Mouse (Mus musculus): ENCODE results near the gene Phc1. TPM values are rescaled to one million over a fixed set of nuclear protein-coding genes. Genes with fewer than 3 reads are reported as not detected.

The Phc1 gene
- polyA plus RNA-seq, 1 experiment from 2014 or later, result 15.4 TPM

GRCm38 (mm10) chr6:122293796-122294195, 46.6 kb downstream of the Phc1 start:
- Histone ChIP-seq H3K36me3 (ENCODE audit: control insufficient read depth, insufficient read depth, low read length) (no peaks in the 10 kb centered on the region), H3K4me3 (ENCODE audit: low read length) (no peak overlapping the region), H3K4me2 (ENCODE audit: low read depth, low read length) (no peak overlapping the region), H3K9ac (ENCODE audit: low read length) (no peak overlapping the region), H3K27me3 (ENCODE audit: control insufficient read depth, insufficient read depth, low read depth, low read length) (no peaks in the 10 kb centered on the region), H3K9me3 (ENCODE audit: control insufficient read depth, low read length) (no peaks in the 10 kb centered on the region), H3K27ac (ENCODE audit: low read length) (no peak overlapping the region), H3K4me1 (replicated peaks; ENCODE audit: control insufficient read depth, insufficient read depth, low read length) (peaks cover 5% of the 10 kb centered on the region; the same call in 1 of the 2 replicates)
- no peak for ATAC-seq (ENCODE audit: low read depth)
- 81% methylated on average over 9 of the region's 9 CpGs for WGBS

- H3K9me3 ChIP-seq (ENCODE audit: control insufficient read depth, low read length), result no peaks in the 10 kb centered on the region
- H3K27ac ChIP-seq (ENCODE audit: low read length), result no peak overlapping the region
- 85% methylated on average over 8 of the region's 8 CpGs for WGBS
- no peak overlapping the region for H3K4me2 ChIP-seq (ENCODE audit: low read depth, low read length)
- peaks cover 5% of the 10 kb centered on the region; the same call in 1 of the 2 replicates for H3K4me1 ChIP-seq (replicated peaks; ENCODE audit: control insufficient read depth, insufficient read depth, low read length)
- no peak for ATAC-seq (ENCODE audit: low read depth)
- H3K9ac ChIP-seq (ENCODE audit: low read length), result no peak overlapping the region
- no peaks in the 10 kb centered on the region for H3K36me3 ChIP-seq (ENCODE audit: control insufficient read depth, insufficient read depth, low read length)
- H3K27me3 ChIP-seq (ENCODE audit: control insufficient read depth, insufficient read depth, low read depth, low read length), result no peaks in the 10 kb centered on the region
- H3K4me3 ChIP-seq (ENCODE audit: low read length), result no peak overlapping the region
These were observed 47.2 kb downstream of the Phc1 start for GRCm38 (mm10) chr6:122293121-122293520.

GRCm38 (mm10) chr6:122292184-122292583, 48.2 kb downstream of the Phc1 start:
- Histone ChIP-seq H3K9me3 (ENCODE audit: control insufficient read depth, low read length) (no peaks in the 10 kb centered on the region), H3K27ac (ENCODE audit: low read length) (no peak overlapping the region), H3K9ac (ENCODE audit: low read length) (no peak overlapping the region), H3K4me2 (ENCODE audit: low read depth, low read length) (no peak overlapping the region), H3K27me3 (ENCODE audit: control insufficient read depth, insufficient read depth, low read depth, low read length) (no peaks in the 10 kb centered on the region), H3K4me1 (replicated peaks; ENCODE audit: control insufficient read depth, insufficient read depth, low read length) (peaks cover 5% of the 10 kb centered on the region; the same call in 1 of the 2 replicates), H3K4me3 (ENCODE audit: low read length) (no peak overlapping the region), H3K36me3 (ENCODE audit: control insufficient read depth, insufficient read depth, low read length) (no peaks in the 10 kb centered on the region)
- 45% methylated on average over 2 of the region's 2 CpGs for WGBS
- ATAC-seq (ENCODE audit: low read depth), result no peak

- Histone ChIP-seq H3K9ac (ENCODE audit: low read length) (no peak overlapping the region), H3K4me2 (ENCODE audit: low read depth, low read length) (no peak overlapping the region), H3K4me3 (ENCODE audit: low read length) (no peak overlapping the region), H3K36me3 (ENCODE audit: control insufficient read depth, insufficient read depth, low read length) (no peaks in the 10 kb centered on the region), H3K4me1 (replicated peaks; ENCODE audit: control insufficient read depth, insufficient read depth, low read length) (0 out of 2 replicates have a peak, but pooled peaks cover 2% of the 10 kb centered on the region), H3K27ac (ENCODE audit: low read length) (no peak overlapping the region), H3K9me3 (ENCODE audit: control insufficient read depth, low read length) (no peaks in the 10 kb centered on the region), H3K27me3 (ENCODE audit: control insufficient read depth, insufficient read depth, low read depth, low read length) (no peaks in the 10 kb centered on the region)
- WGBS, result 62% methylated on average over 3 of the region's 3 CpGs
- ATAC-seq (ENCODE audit: low read depth), result no peak
These were observed 48.6 kb downstream of the Phc1 start for GRCm38 (mm10) chr6:122291735-122292134.

GRCm38 (mm10) chr6:122291264-122291663, 49.1 kb downstream of the Phc1 start:
- Histone ChIP-seq H3K4me1 (replicated peaks; ENCODE audit: control insufficient read depth, insufficient read depth, low read length) (0 out of 2 replicates have a peak, but pooled peaks cover 2% of the 10 kb centered on the region), H3K36me3 (ENCODE audit: control insufficient read depth, insufficient read depth, low read length) (no peaks in the 10 kb centered on the region), H3K9me3 (ENCODE audit: control insufficient read depth, low read length) (no peaks in the 10 kb centered on the region), H3K4me3 (ENCODE audit: low read length) (no peak overlapping the region), H3K4me2 (ENCODE audit: low read depth, low read length) (no peak overlapping the region), H3K9ac (ENCODE audit: low read length) (no peak overlapping the region), H3K27ac (ENCODE audit: low read length) (no peak overlapping the region), H3K27me3 (ENCODE audit: control insufficient read depth, insufficient read depth, low read depth, low read length) (no peaks in the 10 kb centered on the region)
- no peak for ATAC-seq (ENCODE audit: low read depth)
- 81% methylated on average over 2 of the region's 2 CpGs for WGBS

- no peaks in the 10 kb centered on the region for H3K9me3 ChIP-seq (ENCODE audit: control insufficient read depth, low read length)
- H3K36me3 ChIP-seq (ENCODE audit: control insufficient read depth, insufficient read depth, low read length), result no peaks in the 10 kb centered on the region
- no peak overlapping the region for H3K4me3 ChIP-seq (ENCODE audit: low read length)
- no peaks in the 10 kb centered on the region for H3K27me3 ChIP-seq (ENCODE audit: control insufficient read depth, insufficient read depth, low read depth, low read length)
- H3K4me2 ChIP-seq (ENCODE audit: low read depth, low read length), result no peak overlapping the region
- H3K9ac ChIP-seq (ENCODE audit: low read length), result no peak overlapping the region
- H3K4me1 ChIP-seq (replicated peaks; ENCODE audit: control insufficient read depth, insufficient read depth, low read length), result 0 out of 2 replicates have a peak, but pooled peaks cover 2% of the 10 kb centered on the region
- no peak overlapping the region for H3K27ac ChIP-seq (ENCODE audit: low read length)
- WGBS, result 27% methylated on average over 3 of the region's 3 CpGs
- no peak for ATAC-seq (ENCODE audit: low read depth)
These were observed 50.1 kb downstream of the Phc1 start for GRCm38 (mm10) chr6:122290253-122290652.

- Histone ChIP-seq H3K9me3 (ENCODE audit: control insufficient read depth, low read length) (no peaks in the 10 kb centered on the region), H3K27me3 (ENCODE audit: control insufficient read depth, insufficient read depth, low read depth, low read length) (no peaks in the 10 kb centered on the region), H3K36me3 (ENCODE audit: control insufficient read depth, insufficient read depth, low read length) (no peaks in the 10 kb centered on the region), H3K4me1 (replicated peaks; ENCODE audit: control insufficient read depth, insufficient read depth, low read length) (0 out of 2 replicates have a peak, but pooled peaks cover 2% of the 10 kb centered on the region), H3K4me3 (ENCODE audit: low read length) (no peak overlapping the region), H3K9ac (ENCODE audit: low read length) (no peak overlapping the region), H3K4me2 (ENCODE audit: low read depth, low read length) (no peak overlapping the region), H3K27ac (ENCODE audit: low read length) (no peak overlapping the region)
- no peak for ATAC-seq (ENCODE audit: low read depth)
- 74% methylated on average over 1 of the region's 1 CpGs for WGBS
These were observed 51.0 kb downstream of the Phc1 start for GRCm38 (mm10) chr6:122289313-122289712.

GRCm38 (mm10) chr6:122288263-122288662, 52.1 kb downstream of the Phc1 start:
- Histone ChIP-seq H3K27ac (ENCODE audit: low read length) (no peak overlapping the region), H3K9me3 (ENCODE audit: control insufficient read depth, low read length) (no peaks in the 10 kb centered on the region), H3K4me3 (ENCODE audit: low read length) (no peak overlapping the region), H3K36me3 (ENCODE audit: control insufficient read depth, insufficient read depth, low read length) (no peaks in the 10 kb centered on the region), H3K9ac (ENCODE audit: low read length) (no peak overlapping the region), H3K27me3 (ENCODE audit: control insufficient read depth, insufficient read depth, low read depth, low read length) (no peaks in the 10 kb centered on the region), H3K4me2 (ENCODE audit: low read depth, low read length) (no peak overlapping the region), H3K4me1 (replicated peaks; ENCODE audit: control insufficient read depth, insufficient read depth, low read length) (0 out of 2 replicates have a peak, but pooled peaks cover 2% of the 10 kb centered on the region)
- no peak for ATAC-seq (ENCODE audit: low read depth)
- 32% methylated on average over 1 of the region's 1 CpGs for WGBS

- 35% methylated on average over 1 of the region's 1 CpGs for WGBS
- no peak for ATAC-seq (ENCODE audit: low read depth)
- no peak overlapping the region for H3K4me3 ChIP-seq (ENCODE audit: low read length)
These were observed 55.5 kb downstream of the Phc1 start for GRCm38 (mm10) chr6:122284823-122285222.

GRCm38 (mm10) chr6:122284304-122284703, 56.1 kb downstream of the Phc1 start:
- Histone ChIP-seq H3K27me3 (ENCODE audit: control insufficient read depth, insufficient read depth, low read depth, low read length) (no peaks in the 10 kb centered on the region), H3K4me2 (ENCODE audit: low read depth, low read length) (no peak overlapping the region), H3K9me3 (ENCODE audit: control insufficient read depth, low read length) (no peaks in the 10 kb centered on the region), H3K4me3 (ENCODE audit: low read length) (no peak overlapping the region), H3K27ac (ENCODE audit: low read length) (no peak overlapping the region), H3K36me3 (ENCODE audit: control insufficient read depth, insufficient read depth, low read length) (no peaks in the 10 kb centered on the region), H3K4me1 (replicated peaks; ENCODE audit: control insufficient read depth, insufficient read depth, low read length) (no peaks in the 10 kb centered on the region), H3K9ac (ENCODE audit: low read length) (no peak overlapping the region)
- WGBS, result 75% methylated on average over 4 of the region's 4 CpGs
- no peak for ATAC-seq (ENCODE audit: low read depth)

More at GRCm38 (mm10) chr6:122284823-122285222, 55.5 kb downstream of the Phc1 start:
- Histone ChIP-seq H3K4me2 (ENCODE audit: low read depth, low read length) (no peak overlapping the region), H3K36me3 (ENCODE audit: control insufficient read depth, insufficient read depth, low read length) (no peaks in the 10 kb centered on the region), H3K9me3 (ENCODE audit: control insufficient read depth, low read length) (no peaks in the 10 kb centered on the region), H3K4me1 (replicated peaks; ENCODE audit: control insufficient read depth, insufficient read depth, low read length) (no peaks in the 10 kb centered on the region), H3K9ac (ENCODE audit: low read length) (no peak overlapping the region), H3K27ac (ENCODE audit: low read length) (no peak overlapping the region), H3K27me3 (ENCODE audit: control insufficient read depth, insufficient read depth, low read depth, low read length) (no peaks in the 10 kb centered on the region)

All from lung, embryonic 16.5 days (tissue).